Mouse (Mus musculus) embryonic fibroblast, embryonic 13.5 days (primary cell): ENCODE results near the gene Gm525.

Experiments
- CTCF ChIP-seq: IDR thresholded peaks from 2 replicates; pipeline ENCODE4 v1.5.1; 2011; ENCODE audit warnings: mild to moderate bottlenecking, control low read depth, low read length, moderate library complexity, borderline replicate concordance; ENCODE audit not compliant: insufficient read depth
- POLR2A ChIP-seq: IDR thresholded peaks from 2 replicates; pipeline ENCODE4 v1.6.1; 2011; ENCODE audit warnings: low read depth, mild to moderate bottlenecking, control low read depth, low read length, moderate library complexity

DNA sequence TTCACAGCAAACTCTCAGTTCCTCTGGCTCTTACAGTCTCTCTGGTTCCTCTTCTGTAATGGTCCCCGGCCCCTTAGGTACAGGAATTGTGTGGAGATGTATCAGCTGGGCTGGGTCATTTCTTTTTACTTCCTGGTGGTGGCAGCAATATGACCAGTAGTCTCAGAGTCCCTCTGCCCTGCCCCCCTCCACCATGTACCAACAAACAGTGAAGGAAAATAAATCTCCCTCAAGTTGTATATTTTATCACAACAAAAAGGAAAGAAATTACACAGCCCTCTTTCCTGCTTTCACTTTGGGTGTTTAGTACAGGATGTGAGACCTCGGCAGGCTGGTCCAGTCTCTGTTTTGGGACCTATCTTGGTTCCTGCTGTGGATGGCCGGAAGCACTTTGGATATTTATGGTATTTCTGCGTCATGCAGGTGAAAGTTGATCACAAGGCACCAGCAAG is 2.8 kb downstream of the Gm525 start:
- TF ChIP-seq POLR2A: no peak
- no peak for TF ChIP-seq CTCF
